Mouse (Mus musculus) erythroblast, embryonic 14.5 days (primary cell): Measurements from ENCODE around the gene Ttyh1.

ENCODE experiments used
- GATA1 ChIP-seq: IDR thresholded peaks from 2 replicates; pipeline ENCODE4 v1.6.1; 2012; ENCODE audit warnings: low read length, inconsistent platforms, mixed read lengths
- TAL1 ChIP-seq: IDR thresholded peaks from 3 replicates; pipeline ENCODE4 v1.6.1; 2012; ENCODE audit warnings: low read length, inconsistent platforms, mixed read lengths

DNA sequence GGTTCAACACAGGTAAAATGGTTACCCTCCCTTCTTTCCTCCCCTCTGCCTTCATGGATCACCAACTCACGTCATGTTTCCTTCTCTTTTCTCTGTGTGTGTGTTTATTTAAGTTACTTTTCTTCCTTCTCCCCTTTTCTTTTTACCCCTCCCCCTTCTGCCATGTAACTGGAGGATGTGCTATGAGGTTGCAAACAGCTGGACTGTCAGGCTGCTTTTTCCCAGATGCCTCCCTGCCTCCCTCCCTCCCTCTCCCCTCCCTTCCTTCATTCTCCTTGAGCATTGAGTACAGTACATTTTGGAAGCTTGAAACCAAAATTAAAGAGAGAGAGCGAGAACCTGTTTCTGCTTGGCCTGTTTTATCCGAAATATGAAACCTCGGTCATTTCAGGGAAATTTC, 28.6 kb downstream of the Ttyh1 start:
- TF ChIP-seq GATA1 = no peak
- TF ChIP-seq TAL1 = no peak
